Mouse (Mus musculus) hindlimb bud, embryonic 11.5 days (tissue): ENCODE results near the gene Rxfp4.

Source experiments
- DNase-seq: peaks from one replicate; pipeline ENCODE4 v3.0.0-alpha.2; 2012; ENCODE audit warnings: low read depth, low spot score; ENCODE audit errors: extremely low spot score

Gene Rxfp4

DNA sequence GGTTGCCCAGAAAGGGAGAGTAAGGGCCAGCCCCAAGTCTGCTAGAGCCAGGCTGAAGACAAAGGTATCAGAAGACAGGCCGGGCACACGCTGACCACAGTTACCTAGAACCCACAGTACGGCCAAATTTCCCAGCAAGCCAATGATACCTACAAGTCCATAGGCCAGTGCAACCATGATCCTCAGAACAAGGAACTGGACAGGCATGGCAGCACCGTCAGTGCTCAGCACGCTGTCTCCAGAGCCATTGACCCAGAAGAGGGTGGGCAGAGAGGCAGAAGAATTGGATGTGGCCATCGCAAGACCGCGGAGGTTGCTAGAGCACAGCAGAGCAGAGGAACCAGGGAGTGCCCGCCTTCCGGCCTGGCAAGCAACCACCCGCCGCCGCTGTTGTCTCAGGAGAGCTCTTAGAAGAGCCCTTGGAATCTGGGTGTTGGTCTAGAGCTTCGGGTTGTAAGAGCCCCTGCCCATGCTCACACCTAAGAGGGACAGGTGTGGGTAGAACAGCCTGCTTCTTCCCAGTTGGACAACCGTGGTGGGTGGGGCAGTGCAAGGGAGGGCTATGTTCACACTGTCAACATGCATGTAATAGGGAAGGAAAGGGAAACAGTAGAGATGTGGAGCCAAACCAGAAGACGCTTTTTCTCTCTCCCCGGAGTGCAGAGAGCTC lies at the start of gene Rxfp4:
Rxfp4 (minus strand) TSS at position 297 of the 670 bp plus-strand sequence.
- no peak for DNase-seq

DNA sequence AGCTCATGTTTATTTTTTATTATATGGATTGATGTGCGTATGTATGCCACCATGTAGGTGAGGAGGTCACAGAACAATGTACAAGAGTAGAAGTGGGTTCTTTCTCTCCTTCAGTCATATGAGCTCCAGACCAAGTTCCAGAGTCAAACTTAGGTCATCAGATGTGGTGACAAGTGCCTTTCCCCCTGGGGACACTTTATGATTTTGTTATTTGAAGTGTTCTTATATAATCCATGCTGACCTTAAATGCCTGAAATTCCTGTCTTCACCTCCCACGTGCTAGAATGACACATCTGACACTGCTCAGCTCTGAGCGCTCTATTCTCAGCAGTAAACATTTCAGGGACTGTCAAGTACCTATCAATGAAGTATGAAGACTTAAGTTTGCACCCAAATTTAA lies 48.3 kb upstream of the Rxfp4 start:
- no peak for DNase-seq

DNA sequence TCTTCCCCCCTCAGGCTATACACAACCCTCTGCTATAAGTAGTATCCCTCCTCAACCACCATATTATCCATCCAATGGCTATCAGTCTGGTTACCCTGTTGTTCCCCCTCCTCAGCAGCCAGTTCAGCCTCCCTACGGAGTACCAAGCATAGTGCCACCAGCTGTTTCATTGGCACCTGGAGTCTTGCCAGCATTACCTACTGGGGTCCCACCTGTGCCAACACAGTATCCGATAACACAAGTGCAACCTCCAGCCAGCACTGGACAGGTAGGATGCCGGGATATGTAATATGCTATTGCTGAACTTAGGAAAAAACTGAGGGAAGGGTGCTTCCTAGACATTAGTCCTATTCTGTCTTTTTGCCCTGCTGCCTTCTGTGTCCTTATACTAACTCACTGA lies 47.3 kb upstream of the Rxfp4 start:
- DNase-seq = no peak

DNA sequence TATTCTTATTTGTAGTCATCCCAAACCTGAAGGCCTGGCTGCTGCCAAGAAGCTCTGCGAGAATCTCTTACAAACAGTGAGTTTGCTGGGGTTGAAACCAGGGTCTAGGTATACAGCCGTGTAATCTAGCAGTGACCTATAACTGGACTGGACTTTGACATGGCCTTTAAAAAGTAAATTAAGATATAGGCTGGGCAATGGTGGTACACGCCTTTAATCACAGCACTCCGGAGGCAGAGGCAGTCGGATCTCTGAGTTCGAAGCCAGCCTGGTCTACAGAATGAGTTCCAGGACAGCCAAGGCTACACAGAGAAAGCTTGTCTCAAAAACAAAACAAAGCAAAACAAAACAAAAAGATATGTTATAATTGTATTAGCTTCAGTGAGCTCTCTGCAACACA lies 45.9 kb upstream of the Rxfp4 start:
- DNase-seq = no peak

DNA sequence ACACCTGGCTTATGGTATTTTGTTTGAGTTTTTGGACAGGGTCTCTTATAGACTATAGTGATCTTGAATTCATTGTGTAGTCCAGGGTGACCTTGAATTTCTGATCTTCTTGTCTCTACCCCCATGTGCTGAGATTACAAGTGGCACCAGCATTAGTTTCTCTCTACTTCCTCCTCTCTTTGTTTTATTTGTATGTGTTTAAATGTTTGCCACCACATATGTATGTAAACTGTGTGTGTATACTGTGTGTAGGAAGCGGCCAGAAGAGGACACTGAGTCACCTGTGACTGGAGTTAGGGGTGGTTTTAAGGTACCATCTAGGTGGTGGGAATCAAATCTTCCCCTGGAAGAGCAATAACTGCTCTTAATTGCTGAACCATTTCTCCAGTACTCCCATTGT lies 45.1 kb upstream of the Rxfp4 start:
- no peak for DNase-seq

DNA sequence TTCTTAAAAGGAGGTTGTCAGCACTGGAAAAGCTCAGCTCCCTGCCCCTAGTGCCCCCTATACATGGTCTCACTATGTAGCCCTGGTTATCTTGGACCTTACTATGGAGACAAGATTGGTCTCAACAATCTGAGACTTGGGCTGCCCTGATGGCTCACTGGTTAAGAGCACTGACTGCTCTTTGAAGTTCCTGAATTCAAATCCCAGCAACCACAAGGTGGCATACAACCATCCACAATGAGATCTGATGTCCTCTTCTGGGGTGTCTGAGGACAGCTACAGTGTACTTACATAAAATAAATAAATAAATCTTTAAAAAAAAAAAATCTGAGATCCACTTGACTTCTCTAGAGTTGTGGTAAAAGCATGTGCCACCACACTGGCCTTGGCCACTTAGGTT lies 42.6 kb upstream of the Rxfp4 start:
- no peak for DNase-seq

DNA sequence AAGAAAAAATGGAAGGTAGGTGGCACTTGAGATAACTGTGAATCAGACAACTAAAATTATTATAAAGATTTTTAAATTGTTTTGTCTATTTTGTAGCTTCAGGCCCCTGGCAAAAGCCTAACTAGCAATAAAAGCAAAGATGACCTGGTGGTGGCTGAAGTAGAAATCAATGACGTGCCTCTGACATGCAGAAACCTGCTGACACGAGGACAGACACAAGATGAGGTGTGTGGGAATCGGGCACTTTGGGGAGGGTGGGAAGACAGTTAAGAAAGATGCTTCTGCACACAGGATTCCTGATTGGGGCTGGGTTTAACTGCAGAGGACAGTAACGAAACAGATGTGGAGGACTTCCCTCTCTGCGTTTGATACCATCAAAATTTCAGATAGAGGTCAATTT lies 36.1 kb upstream of the Rxfp4 start:
- DNase-seq = no peak

DNA sequence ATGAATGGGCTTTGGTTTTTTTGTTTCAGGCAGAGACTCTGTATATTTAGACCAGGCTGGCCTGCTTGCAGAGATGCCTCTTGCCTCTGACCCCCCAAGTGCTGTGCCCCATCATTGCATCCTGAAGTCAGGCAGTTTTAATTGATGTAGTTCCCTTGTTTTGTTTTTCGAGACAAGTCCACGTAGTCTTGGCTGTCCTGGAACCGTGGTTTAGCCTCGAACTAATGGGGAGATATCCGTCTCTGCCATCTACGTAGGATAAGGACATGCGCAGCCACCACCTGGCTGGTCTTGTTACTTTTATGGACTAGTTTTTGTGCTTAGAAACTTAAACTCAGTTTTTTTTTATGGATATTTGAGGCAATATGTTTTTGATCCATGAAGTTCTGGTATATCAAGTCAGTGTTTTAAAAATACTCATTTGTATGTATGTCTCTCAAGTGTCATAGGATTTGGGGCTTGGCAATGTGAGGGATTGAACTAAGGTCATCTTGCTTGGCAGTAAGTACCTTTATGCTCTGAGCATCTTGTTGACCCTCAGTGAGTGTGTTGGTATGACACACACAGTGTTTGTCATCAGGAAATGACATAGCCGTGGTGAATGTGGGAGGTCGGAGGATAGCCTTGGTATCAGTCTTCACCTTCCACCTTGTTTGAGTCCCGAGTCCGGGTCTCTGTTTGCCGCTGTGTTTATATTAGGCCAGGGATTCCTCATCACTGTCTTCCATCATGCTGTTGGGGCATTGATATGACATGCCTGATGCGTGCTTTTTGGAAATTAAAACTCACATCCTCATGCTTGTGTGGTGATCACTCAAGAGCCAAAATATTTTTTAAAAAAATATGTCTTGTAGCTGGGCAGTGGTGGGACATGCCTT lies 34.0 kb upstream of the Rxfp4 start:
- no peak for DNase-seq

- DNase-seq = no peak
These were observed 33.1 kb upstream of the Rxfp4 start for GRCm38 (mm10) chr3:88685958-88686451.

DNA sequence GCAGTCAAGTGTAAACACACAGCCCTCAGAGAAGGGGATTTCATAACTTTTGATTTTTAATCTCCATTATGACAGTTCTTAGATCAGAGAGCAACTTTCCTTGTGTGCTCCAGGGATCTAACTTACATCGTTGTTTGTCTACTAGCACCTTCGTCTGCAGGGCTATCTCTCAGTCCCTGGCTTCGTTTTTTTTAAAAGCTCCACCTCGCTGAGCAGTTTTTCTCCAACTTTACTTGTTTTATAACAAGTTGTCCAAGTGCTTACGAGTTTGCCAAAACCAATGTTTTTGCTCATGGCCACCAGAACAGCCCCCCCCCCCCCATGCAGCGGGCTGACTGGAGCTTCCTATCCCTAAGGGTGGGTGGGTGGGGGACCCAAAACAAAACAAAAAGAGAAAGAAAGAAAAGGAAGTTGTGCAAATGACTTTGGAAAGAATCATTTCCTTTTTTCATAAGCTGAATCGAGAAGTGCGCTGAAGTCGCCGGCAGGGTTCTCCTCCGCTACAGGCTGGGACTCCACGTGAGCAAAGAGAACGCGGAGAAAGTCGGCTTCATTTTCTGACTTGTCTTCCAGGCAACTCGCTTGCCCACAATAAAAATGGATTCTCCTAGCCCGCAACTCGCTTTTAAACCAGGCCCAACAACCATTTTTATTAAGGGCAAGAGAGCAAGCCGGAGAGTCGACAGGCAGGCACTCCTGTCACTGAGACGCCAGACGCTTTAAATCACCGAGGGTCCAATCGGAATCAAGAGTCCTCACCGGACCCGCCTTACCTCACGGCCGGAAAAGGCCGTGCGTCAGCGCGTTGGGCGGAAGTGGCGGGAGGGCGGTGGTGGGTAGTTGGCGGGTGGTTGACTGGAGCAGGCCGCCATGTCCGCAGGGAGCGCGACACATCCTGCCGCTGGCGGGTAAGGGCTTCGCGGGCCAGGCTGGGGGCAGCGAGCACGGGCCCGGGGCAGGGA lies 32.3 kb upstream of the Rxfp4 start, which contains the start of gene Khdc4:
Khdc4 (plus strand) TSS at position 824 of the 962 bp plus-strand sequence.
- DNase-seq = peak; percentile 97

- DNase-seq = no peak
These were observed 31.5 kb upstream of the Rxfp4 start for GRCm38 (mm10) chr3:88684236-88684979.

DNA sequence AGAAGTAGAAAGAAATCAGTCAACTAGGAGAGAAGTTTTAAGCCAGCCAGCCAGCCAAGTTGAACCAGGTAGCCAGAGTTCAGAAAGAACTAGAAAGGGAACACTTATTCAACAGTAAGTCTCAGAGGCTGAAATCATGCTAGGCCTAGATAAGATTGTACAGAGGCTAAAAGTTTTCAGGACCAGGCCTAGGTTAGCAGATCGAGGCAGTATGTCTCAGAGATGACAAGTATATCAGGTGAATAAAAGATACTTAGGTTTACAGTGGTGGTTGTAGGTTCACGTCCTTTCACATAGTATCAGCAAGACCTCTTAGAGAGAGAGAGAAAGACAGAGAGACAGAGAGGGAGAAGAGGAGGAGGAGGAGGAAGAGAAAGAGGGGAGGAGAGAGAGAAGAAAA lies 30.9 kb upstream of the Rxfp4 start:
- no peak for DNase-seq

GRCm38 (mm10) chr3:88677399-88677798 lies 24.5 kb upstream of the Rxfp4 start:
- DNase-seq = peak; percentile 87

DNA sequence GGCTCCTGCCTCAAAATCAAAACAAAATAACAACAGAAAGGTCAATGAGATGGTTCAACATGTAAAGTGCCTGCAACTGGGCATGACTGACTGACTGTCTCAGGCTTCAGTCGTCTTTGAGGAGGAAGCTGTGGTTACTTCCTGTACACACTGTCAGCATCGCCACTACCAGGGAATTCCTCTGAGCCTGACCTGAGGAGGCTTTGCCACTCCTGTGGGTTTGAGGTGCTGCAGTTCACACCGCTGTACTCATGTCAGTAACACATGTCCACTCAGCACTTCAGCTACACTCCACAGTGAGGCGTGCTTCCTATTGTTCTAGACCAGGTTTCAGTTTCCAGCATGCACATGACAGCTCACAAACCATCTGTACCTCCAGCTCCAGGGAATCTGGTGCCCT lies 11.2 kb upstream of the Rxfp4 start:
- no peak for DNase-seq

GRCm38 (mm10) chr3:88659798-88660197 lies 6.9 kb upstream of the Rxfp4 start:
- DNase-seq = no peak

DNA sequence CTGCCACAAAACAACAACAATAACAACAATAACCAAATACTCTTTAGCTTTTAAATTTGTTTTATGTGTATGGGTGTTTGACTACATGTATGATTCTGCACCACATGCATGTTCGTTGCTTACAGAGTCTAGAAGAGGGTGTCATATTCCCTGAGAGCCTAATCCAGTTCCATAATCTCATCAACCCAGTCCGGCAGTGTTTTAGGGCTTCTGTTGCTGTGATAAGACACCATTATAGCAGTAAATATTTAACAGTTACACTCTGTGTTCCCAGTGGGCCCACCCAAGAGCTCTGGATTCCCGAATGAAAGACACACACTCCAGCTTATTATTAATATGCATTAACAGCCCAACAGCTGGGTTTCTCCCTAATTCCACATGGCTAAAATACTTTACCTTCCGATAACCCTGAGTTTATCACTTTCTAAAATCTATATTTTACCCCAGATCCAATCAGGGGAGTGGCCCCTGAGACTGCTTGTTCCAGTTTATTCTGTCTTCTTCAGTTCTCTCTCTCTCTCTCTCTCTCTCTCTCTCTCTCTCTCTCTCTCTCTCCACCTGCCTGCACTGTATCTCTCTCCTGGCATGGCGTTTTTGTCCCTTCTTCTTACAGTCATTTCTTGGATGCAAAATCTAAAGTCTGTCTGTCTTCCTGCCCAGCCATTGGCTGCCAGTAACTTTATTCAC lies 5.6 kb upstream of the Rxfp4 start:
- no peak for DNase-seq

DNA sequence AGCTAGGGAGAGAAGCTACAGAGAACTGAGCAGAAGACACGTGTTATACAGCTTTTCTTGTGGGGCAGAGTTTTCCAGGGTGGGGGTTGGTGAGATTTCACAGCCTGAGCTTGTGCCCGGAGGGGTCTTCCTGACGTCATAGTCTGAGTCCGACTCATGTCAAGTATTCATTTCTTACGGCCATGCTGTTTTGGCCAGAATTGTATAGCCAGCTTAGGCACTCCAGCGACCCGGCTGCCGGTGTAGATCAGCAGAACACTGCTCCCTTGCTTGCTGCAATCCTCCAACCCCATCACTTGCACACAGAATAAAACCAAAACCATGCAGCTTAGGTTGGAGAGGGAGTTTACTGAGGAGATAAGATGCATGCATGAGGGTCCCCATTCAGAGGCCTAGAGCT lies 2.7 kb upstream of the Rxfp4 start:
- DNase-seq = no peak

DNA sequence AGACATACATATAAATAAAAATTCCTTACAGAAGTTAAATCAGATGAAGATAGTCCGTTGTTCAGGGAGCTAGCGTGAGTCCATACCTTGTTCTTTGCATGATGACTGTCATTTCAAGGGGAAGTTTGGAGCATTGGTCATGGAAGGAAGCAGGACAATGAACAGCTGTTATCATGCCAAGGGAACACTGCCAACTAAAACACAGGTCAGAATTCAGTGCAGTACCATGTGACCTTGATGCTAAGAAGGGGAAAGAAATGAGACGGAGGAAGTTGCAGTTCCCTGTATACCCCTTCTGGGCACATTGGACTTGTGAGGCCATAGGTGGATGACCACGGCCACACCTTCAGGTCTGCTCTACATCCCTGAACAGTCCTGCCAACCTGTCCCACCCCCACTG lies 1.7 kb upstream of the Rxfp4 start:
- no peak for DNase-seq

GRCm38 (mm10) chr3:88653516-88654370 lies 801 bp upstream of the Rxfp4 start:
- no peak for DNase-seq
